Mouse (Mus musculus): ENCODE measurements around the gene Baiap2l2. TPM values are rescaled to one million over a fixed set of nuclear protein-coding genes. Genes with fewer than 3 reads are reported as not detected.

Gene Baiap2l2
- polyA plus RNA-seq, 1 experiment from 2014 or later, result 1.9 TPM

- Histone ChIP-seq H3K4me3 (replicated peaks; ENCODE audit: low read depth, low read length) (no peak overlapping the region), H3K4me1 (ENCODE audit: control insufficient read depth, insufficient read depth, low read length) (peaks cover 12% of the 10 kb centered on the region; the same call in 1 of the 2 replicates), H3K4me2 (ENCODE audit: low read length) (no peak overlapping the region), H3K9ac (replicated peaks; ENCODE audit: low read length) (no peak overlapping the region), H3K27ac (replicated peaks; ENCODE audit: low read depth, low read length) (no peak overlapping the region), H3K36me3 (ENCODE audit: control insufficient read depth, insufficient read depth, low read length) (no peaks in the 10 kb centered on the region), H3K9me3 (ENCODE audit: control insufficient read depth, low read length) (0 out of 2 replicates have a peak, but pooled peaks cover 2% of the 10 kb centered on the region), H3K27me3 (ENCODE audit: control insufficient read depth, insufficient read depth, low read length) (no peaks in the 10 kb centered on the region)
- DNase-seq (no peak), ATAC-seq (ENCODE audit: low FRiP score, low TSS enrichment) (no peak)
- 40% methylated on average over 10 of the region's 10 CpGs for WGBS
Observed at GRCm38 (mm10) chr15:79273020-79273419, 12.3 kb downstream of the Baiap2l2 start.

DNA sequence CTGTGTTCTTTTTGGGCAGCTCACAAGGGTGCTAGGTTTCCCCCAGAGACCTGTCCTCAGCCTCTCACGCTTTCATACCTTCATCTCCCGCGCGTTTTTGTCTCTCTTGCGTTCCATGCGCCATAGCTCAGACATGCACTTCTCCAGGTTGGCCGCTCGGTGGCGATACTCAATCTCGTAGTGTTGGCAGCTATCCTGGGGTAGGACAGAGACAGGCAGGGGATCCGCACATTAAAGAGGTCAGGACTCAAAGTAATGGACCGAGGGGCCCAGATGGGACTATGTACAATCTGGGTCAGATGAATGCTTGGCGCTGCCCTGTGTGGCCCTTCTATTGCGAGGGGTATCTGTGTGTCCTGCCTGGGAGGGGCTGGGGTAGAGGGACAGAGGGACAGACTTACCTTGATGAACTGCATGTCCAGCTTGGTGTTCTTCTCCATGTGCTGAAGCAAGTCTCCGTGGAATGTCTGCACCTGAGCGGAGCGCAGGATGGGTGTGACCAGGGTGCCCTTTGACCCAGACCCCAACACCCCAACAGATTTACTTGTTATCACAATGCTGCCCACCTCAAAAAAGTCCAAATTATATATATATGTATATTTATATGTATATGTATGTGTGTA is 14.1 kb downstream of the Baiap2l2 start:
- 11% methylated on average over 17 of the region's 17 CpGs for WGBS
- H3K4me2 ChIP-seq (ENCODE audit: low read length), result peak overlapping the region; percentile 82
- ATAC-seq (ENCODE audit: low FRiP score, low TSS enrichment), result no peak; the same call in 1 of the 2 replicates
- peaks cover 12% of the 10 kb centered on the region; the same call in 1 of the 2 replicates for H3K4me1 ChIP-seq (ENCODE audit: control insufficient read depth, insufficient read depth, low read length)
- H3K27ac ChIP-seq (replicated peaks; ENCODE audit: low read depth, low read length), result no peak overlapping the region
- no peaks in the 10 kb centered on the region for H3K27me3 ChIP-seq (ENCODE audit: control insufficient read depth, insufficient read depth, low read length)
- H3K9ac ChIP-seq (replicated peaks; ENCODE audit: low read length), result peak overlapping the region; percentile 48; the same call in 1 of the 2 replicates
- H3K9me3 ChIP-seq (ENCODE audit: control insufficient read depth, low read length), result no peaks in the 10 kb centered on the region
- H3K36me3 ChIP-seq (ENCODE audit: control insufficient read depth, insufficient read depth, low read length), result no peaks in the 10 kb centered on the region
- H3K4me3 ChIP-seq (replicated peaks; ENCODE audit: low read depth, low read length), result peak overlapping the region; percentile 37
- DNase-seq, result peak; percentile 77

DNA sequence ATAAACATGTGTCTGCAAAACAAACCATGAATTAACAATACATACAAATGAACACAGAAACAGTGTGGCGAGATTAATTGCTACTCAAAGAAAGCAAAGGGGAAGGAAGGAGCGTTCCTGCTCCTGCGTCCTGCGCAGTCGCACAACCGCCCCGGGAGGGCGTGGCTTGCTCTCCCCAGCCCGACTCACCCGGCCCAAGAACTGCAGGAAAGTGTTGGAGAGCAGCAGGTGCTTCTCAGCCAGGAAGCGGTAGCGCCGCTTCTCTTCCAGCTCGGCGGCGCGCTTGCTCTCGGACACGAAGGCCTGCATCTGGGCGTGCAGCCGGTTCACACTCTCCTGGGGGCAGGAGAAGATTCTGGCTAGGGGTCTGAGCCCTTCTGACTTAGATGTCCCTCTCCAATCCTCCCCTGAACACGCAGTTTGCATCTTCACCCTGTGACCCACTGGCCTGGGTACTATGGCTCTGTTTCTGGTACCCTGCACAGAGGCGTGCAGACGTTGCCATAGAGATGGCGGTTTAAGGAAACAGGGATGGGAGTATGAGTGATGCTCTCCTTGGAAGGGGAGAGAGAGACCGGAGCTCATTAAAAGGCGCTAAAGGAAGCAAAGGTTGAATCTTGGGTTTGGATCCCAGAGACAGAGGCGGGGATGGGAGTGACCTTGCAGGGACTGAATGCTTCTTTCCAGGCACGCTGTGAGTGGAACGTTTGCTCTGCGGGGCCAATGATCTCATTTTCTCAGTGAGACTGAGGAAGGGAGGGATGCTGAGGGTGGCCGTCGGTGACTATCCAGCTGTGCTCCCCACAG is 14.8 kb downstream of the Baiap2l2 start:
- ATAC-seq (ENCODE audit: low FRiP score, low TSS enrichment) (no peak), DNase-seq (peak; percentile 84)
- H3K4me2 ChIP-seq (ENCODE audit: low read length), result peak overlapping the region; percentile 82
- H3K4me3 ChIP-seq (replicated peaks; ENCODE audit: low read depth, low read length), result peak overlapping the region; percentile 37
- peak overlapping the region; percentile 48; the same call in 1 of the 2 replicates for H3K9ac ChIP-seq (replicated peaks; ENCODE audit: low read length)
- H3K27ac ChIP-seq (replicated peaks; ENCODE audit: low read depth, low read length), result no peak overlapping the region
- no peaks in the 10 kb centered on the region for H3K36me3 ChIP-seq (ENCODE audit: control insufficient read depth, insufficient read depth, low read length)
- no peaks in the 10 kb centered on the region for H3K27me3 ChIP-seq (ENCODE audit: control insufficient read depth, insufficient read depth, low read length)
- no peaks in the 10 kb centered on the region for H3K9me3 ChIP-seq (ENCODE audit: control insufficient read depth, low read length)
- peaks cover 12% of the 10 kb centered on the region; the same call in 1 of the 2 replicates for H3K4me1 ChIP-seq (ENCODE audit: control insufficient read depth, insufficient read depth, low read length)
- under 1% methylated on average over 33 of the region's 33 CpGs for WGBS

DNA sequence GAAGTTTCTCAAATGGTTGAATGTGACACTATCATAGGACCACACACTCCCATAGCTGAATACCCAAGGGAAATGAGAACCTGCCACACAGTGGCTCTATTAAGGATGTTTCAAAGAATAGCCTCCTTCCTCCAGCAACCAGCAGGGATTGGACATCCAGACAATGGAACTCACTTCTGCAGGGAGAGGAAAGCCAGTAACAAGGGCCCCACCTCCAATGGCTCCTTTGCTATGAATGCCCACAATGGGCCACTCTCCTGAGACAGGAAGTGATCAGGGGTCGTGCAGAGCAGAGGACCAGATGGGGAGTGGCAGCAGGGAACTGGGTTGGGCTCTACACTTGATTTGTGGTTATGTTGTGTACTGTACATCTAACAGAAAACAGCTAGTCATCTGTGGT is 16.8 kb downstream of the Baiap2l2 start:
- no peaks in the 10 kb centered on the region for H3K36me3 ChIP-seq (ENCODE audit: control insufficient read depth, insufficient read depth, low read length)
- H3K9me3 ChIP-seq (ENCODE audit: control insufficient read depth, low read length), result no peaks in the 10 kb centered on the region
- no peak overlapping the region for H3K4me3 ChIP-seq (replicated peaks; ENCODE audit: low read depth, low read length)
- peaks cover 1% of the 10 kb centered on the region; the same call in 1 of the 2 replicates for H3K27me3 ChIP-seq (ENCODE audit: control insufficient read depth, insufficient read depth, low read length)
- H3K9ac ChIP-seq (replicated peaks; ENCODE audit: low read length), result no peak overlapping the region
- ATAC-seq (ENCODE audit: low FRiP score, low TSS enrichment) (no peak), DNase-seq (no peak)
- 28% methylated on average over 1 of the region's 1 CpGs for WGBS
- no peak overlapping the region for H3K27ac ChIP-seq (replicated peaks; ENCODE audit: low read depth, low read length)
- no peak overlapping the region for H3K4me2 ChIP-seq (ENCODE audit: low read length)
- peaks cover 12% of the 10 kb centered on the region; the same call in 1 of the 2 replicates for H3K4me1 ChIP-seq (ENCODE audit: control insufficient read depth, insufficient read depth, low read length)

GRCm38 (mm10) chr15:79265384-79265783 is 20.0 kb downstream of the Baiap2l2 start:
- no peak overlapping the region for H3K9ac ChIP-seq (replicated peaks; ENCODE audit: low read length)
- H3K36me3 ChIP-seq (ENCODE audit: control insufficient read depth, insufficient read depth, low read length), result no peaks in the 10 kb centered on the region
- H3K4me2 ChIP-seq (ENCODE audit: low read length), result no peak overlapping the region
- H3K27ac ChIP-seq (replicated peaks; ENCODE audit: low read depth, low read length), result no peak overlapping the region
- ATAC-seq (ENCODE audit: low FRiP score, low TSS enrichment) (no peak), DNase-seq (no peak)
- peaks cover 32% of the 10 kb centered on the region for H3K27me3 ChIP-seq (ENCODE audit: control insufficient read depth, insufficient read depth, low read length)
- peaks cover 12% of the 10 kb centered on the region; the same call in 1 of the 2 replicates for H3K4me1 ChIP-seq (ENCODE audit: control insufficient read depth, insufficient read depth, low read length)
- H3K4me3 ChIP-seq (replicated peaks; ENCODE audit: low read depth, low read length), result no peak overlapping the region
- no peaks in the 10 kb centered on the region for H3K9me3 ChIP-seq (ENCODE audit: control insufficient read depth, low read length)
- whole genome bisulfite sequencing, result 84% methylated on average over 4 of the region's 4 CpGs

- WGBS, result 90% methylated on average over 6 of the region's 6 CpGs
- Histone ChIP-seq H3K4me1 (ENCODE audit: control insufficient read depth, insufficient read depth, low read length) (0 out of 2 replicates have a peak, but pooled peaks cover 9% of the 10 kb centered on the region), H3K9ac (replicated peaks; ENCODE audit: low read length) (no peak overlapping the region), H3K36me3 (ENCODE audit: control insufficient read depth, insufficient read depth, low read length) (no peaks in the 10 kb centered on the region), H3K9me3 (ENCODE audit: control insufficient read depth, low read length) (no peaks in the 10 kb centered on the region), H3K4me2 (ENCODE audit: low read length) (no peak overlapping the region), H3K27ac (replicated peaks; ENCODE audit: low read depth, low read length) (no peak overlapping the region), H3K4me3 (replicated peaks; ENCODE audit: low read depth, low read length) (no peak overlapping the region), H3K27me3 (ENCODE audit: control insufficient read depth, insufficient read depth, low read length) (peaks cover 36% of the 10 kb centered on the region)
- DNase-seq (no peak), ATAC-seq (ENCODE audit: low FRiP score, low TSS enrichment) (no peak)
Observed at GRCm38 (mm10) chr15:79263726-79264125, 21.6 kb downstream of the Baiap2l2 start.

GRCm38 (mm10) chr15:79262786-79263309 is 22.5 kb downstream of the Baiap2l2 start:
- Histone ChIP-seq H3K4me2 (ENCODE audit: low read length) (no peak overlapping the region), H3K27me3 (ENCODE audit: control insufficient read depth, insufficient read depth, low read length) (peaks cover 36% of the 10 kb centered on the region), H3K27ac (replicated peaks; ENCODE audit: low read depth, low read length) (no peak overlapping the region), H3K4me1 (ENCODE audit: control insufficient read depth, insufficient read depth, low read length) (0 out of 2 replicates have a peak, but pooled peaks cover 9% of the 10 kb centered on the region), H3K4me3 (replicated peaks; ENCODE audit: low read depth, low read length) (no peak overlapping the region), H3K9me3 (ENCODE audit: control insufficient read depth, low read length) (no peaks in the 10 kb centered on the region), H3K9ac (replicated peaks; ENCODE audit: low read length) (no peak overlapping the region), H3K36me3 (ENCODE audit: control insufficient read depth, insufficient read depth, low read length) (no peaks in the 10 kb centered on the region)
- no peak for ATAC-seq (ENCODE audit: low FRiP score, low TSS enrichment)
- DNase-seq, result no peak
- 92% methylated on average over 3 of the region's 3 CpGs for WGBS

- Histone ChIP-seq H3K4me2 (ENCODE audit: low read length) (peak overlapping the region; percentile 96), H3K4me3 (replicated peaks; ENCODE audit: low read depth, low read length) (no peak overlapping the region), H3K27me3 (ENCODE audit: control insufficient read depth, insufficient read depth, low read length) (peaks cover 36% of the 10 kb centered on the region), H3K36me3 (ENCODE audit: control insufficient read depth, insufficient read depth, low read length) (no peaks in the 10 kb centered on the region), H3K9ac (replicated peaks; ENCODE audit: low read length) (no peak overlapping the region), H3K4me1 (ENCODE audit: control insufficient read depth, insufficient read depth, low read length) (0 out of 2 replicates have a peak, but pooled peaks cover 9% of the 10 kb centered on the region), H3K9me3 (ENCODE audit: control insufficient read depth, low read length) (no peaks in the 10 kb centered on the region), H3K27ac (replicated peaks; ENCODE audit: low read depth, low read length) (no peak overlapping the region)
- no peak for ATAC-seq (ENCODE audit: low FRiP score, low TSS enrichment)
- DNase-seq, result peak; percentile 69
- 26% methylated on average over 13 of the region's 13 CpGs for WGBS
Observed at GRCm38 (mm10) chr15:79262375-79262774, 23.0 kb downstream of the Baiap2l2 start.

All from midbrain, embryonic 14.5 days (tissue).